ENCODE assay signal across 20 mouse cellular contexts in genomic region chr13:49374304-49374703, GRCm38 (mm10). TPM values are rescaled to one million over a fixed set of nuclear protein-coding genes. Genes with fewer than 3 reads are reported as not detected.
DNase-seq lines count a peak whose midpoint lies in the region; ATAC-seq and TF ChIP-seq lines count a peak whose summit lies in the region.
"Had no signal": no experiment of that assay in that cellular context is flagged by ENCODE, and none has a peak within 500 bp of the region (broad histone marks: within the 10 kb centered on the region; RNA-seq: fewer than 3 reads in every experiment).

No protein-coding gene starts in this region.

- no peaks in the 10 kb centered on the region for H3K27me3 ChIP-seq in kidney, embryonic 15.5 days
- H3K27me3 ChIP-seq in lung, embryonic 15.5 days = no peaks in the 10 kb centered on the region
- H3K27me3 ChIP-seq: CH12.LX; embryonic facial prominence, embryonic 12.5 days; forebrain, embryonic 12.5 days; heart, embryonic 13.5 days; hindbrain, embryonic 12.5 days; intestine, embryonic 15.5 days had no signal

- 63% methylated on average over 6 of the region's 6 CpGs for WGBS in kidney, embryonic 15.5 days
- 51% methylated on average over 6 of the region's 6 CpGs for WGBS in lung, embryonic 15.5 days

- intact Hi-C loops in gastrocnemius, adult 2 months (cut with DNase I) = no loop called here

- H3K4me1 ChIP-seq in kidney, embryonic 15.5 days = peaks cover 38% of the 10 kb centered on the region
- peaks cover 21% of the 10 kb centered on the region for H3K4me1 ChIP-seq in lung, embryonic 15.5 days
- H3K4me1 ChIP-seq: forebrain, embryonic 12.5 days had no signal

- H3K4me2 ChIP-seq in kidney, embryonic 15.5 days = no peak overlapping the region
- no peak overlapping the region for H3K4me2 ChIP-seq in lung, embryonic 15.5 days
- H3K4me2 ChIP-seq: embryonic facial prominence, embryonic 12.5 days; forebrain, embryonic 12.5 days; heart, embryonic 13.5 days; hindbrain, embryonic 12.5 days; intestine, embryonic 15.5 days had no signal

- ATAC-seq in kidney, embryonic 15.5 days (replicated peaks; ENCODE audit: low FRiP score) = no peak
- ATAC-seq in lung, embryonic 15.5 days (ENCODE audit: borderline replicate concordance, extremely low read depth, low FRiP score, low TSS enrichment) = no peak
- ATAC-seq: intestine, embryonic 15.5 days had no signal

- no peaks in the 10 kb centered on the region for H3K9me3 ChIP-seq in kidney, embryonic 15.5 days (replicated peaks)
- no peaks in the 10 kb centered on the region for H3K9me3 ChIP-seq in lung, embryonic 15.5 days
- H3K9me3 ChIP-seq: embryonic facial prominence, embryonic 12.5 days; forebrain, embryonic 12.5 days; heart, embryonic 13.5 days; hindbrain, embryonic 12.5 days; intestine, embryonic 15.5 days had no signal

- peak; percentile 8 for DNase-seq in gastrocnemius, adult 2 months
- no peak for DNase-seq in gastrocnemius, postnatal 4 days (ENCODE audit: low spot score in 2 of 2)
- DNase-seq in kidney, postnatal 25 days = no peak
- DNase-seq in lung, postnatal 10 days = no peak
- DNase-seq in brain, adult 2 months (ENCODE audit: low read depth, low spot score) = peak; percentile 33
- DNase-seq in T-cell, adult 2 months (ENCODE audit: low spot score) = no peak
- DNase-seq: adrenal gland, adult 8-10 months; adrenal gland, postnatal 36 days; cerebellum, adult 11-12 months; cerebellum, adult 9-10 months; cerebellum, postnatal 25 days; heart, postnatal 4 days had no signal

- peak overlapping the region; percentile 38; the same call in 1 of the 2 replicates for H3K27ac ChIP-seq in gastrocnemius, adult 2 months
- H3K27ac ChIP-seq in kidney, embryonic 15.5 days = peak overlapping the region; percentile 64; the same call in 1 of the 2 replicates
- H3K27ac ChIP-seq in lung, embryonic 15.5 days = peak overlapping the region; percentile 26; the same call in 1 of the 2 replicates
- H3K27ac ChIP-seq: embryonic facial prominence, embryonic 12.5 days; forebrain, embryonic 12.5 days; heart, embryonic 13.5 days; hindbrain, embryonic 12.5 days; intestine, embryonic 15.5 days had no signal

- no peak for TF ChIP-seq CTCF in gastrocnemius, adult 2 months (IDR thresholded peaks at IDR 0.05)

- H3K9ac ChIP-seq in kidney, embryonic 15.5 days = no peak overlapping the region
- H3K9ac ChIP-seq in lung, embryonic 15.5 days = no peak overlapping the region
- H3K9ac ChIP-seq: embryonic facial prominence, embryonic 12.5 days; forebrain, embryonic 12.5 days; heart, embryonic 13.5 days; hindbrain, embryonic 12.5 days; intestine, embryonic 15.5 days had no signal

- peaks cover 75% of the 10 kb centered on the region for H3K36me3 ChIP-seq in kidney, embryonic 15.5 days
- H3K36me3 ChIP-seq in lung, embryonic 15.5 days = peaks cover 47% of the 10 kb centered on the region

- no peak overlapping the region for H3K4me3 ChIP-seq in gastrocnemius, adult 2 months
- no peak overlapping the region for H3K4me3 ChIP-seq in kidney, embryonic 15.5 days (replicated peaks)
- H3K4me3 ChIP-seq in lung, embryonic 15.5 days = no peak overlapping the region
- H3K4me3 ChIP-seq: embryonic facial prominence, embryonic 12.5 days; forebrain, embryonic 12.5 days; heart, embryonic 13.5 days; hindbrain, embryonic 12.5 days; intestine, embryonic 15.5 days had no signal

RNA-seq across cellular contexts. Expression of gene Bicd2, which starts 32.9 kb away (rescaled TPM):
- 10 to 100 TPM; 26.0 to 28.5 TPM for total RNA-seq in gastrocnemius, adult 2 months (2021)
- 10 to 100 TPM; 32.9 to 35.7 TPM for total RNA-seq in gastrocnemius, postnatal 4 days (2021)
- polyA plus RNA-seq in kidney, embryonic 15.5 days (2015; fragmentation: Nextera tagmentation; extraction: Ambion mirVana) = 25.0 and 26.5 TPM in 2 replicates
- polyA plus RNA-seq in lung, embryonic 15.5 days (2015; fragmentation: Nextera tagmentation; extraction: Ambion mirVana) = 33.1 and 34.7 TPM in 2 replicates

RNA-seq across cellular contexts. Expression of gene Ippk, which starts 46.7 kb away (rescaled TPM):
- total RNA-seq in gastrocnemius, adult 2 months (2021) = 1 to 10 TPM; 5.6 to 6.3 TPM
- total RNA-seq in gastrocnemius, postnatal 4 days (2021) = 1 to 10 TPM; 7.0 to 8.9 TPM
- polyA plus RNA-seq in kidney, embryonic 15.5 days (2015; fragmentation: Nextera tagmentation; extraction: Ambion mirVana) = 16.5 and 17.9 TPM in 2 replicates
- polyA plus RNA-seq in lung, embryonic 15.5 days (2015; fragmentation: Nextera tagmentation; extraction: Ambion mirVana) = 15.1 and 15.2 TPM in 2 replicates

RNA-seq across cellular contexts. Expression of gene Fgd3, which starts 54.2 kb away (rescaled TPM):
- 1 to 10 TPM in 1 of 2 experiments, under 1 TPM in 1; 0.97 to 1.1 TPM for total RNA-seq in gastrocnemius, adult 2 months (2021)
- 1 to 10 TPM in 1 of 2 experiments, under 1 TPM in 1; 0.98 to 1.5 TPM for total RNA-seq in gastrocnemius, postnatal 4 days (2021)
- 0.74 and 0.78 TPM in 2 replicates for polyA plus RNA-seq in kidney, embryonic 15.5 days (2015; fragmentation: Nextera tagmentation; extraction: Ambion mirVana)
- 0.30 and 0.33 TPM in 2 replicates for polyA plus RNA-seq in lung, embryonic 15.5 days (2015; fragmentation: Nextera tagmentation; extraction: Ambion mirVana)

Comparison
In these comparisons a context has a peak if more than half of its experiments do, and no peak if none do; other contexts are left out.
1. DNase-seq: peak in gastrocnemius, adult 2 months (single experiment) and brain, adult 2 months (single experiment); none in gastrocnemius, postnatal 4 days (0 of 2), kidney, postnatal 25 days (0 of 2), lung, postnatal 10 days (single experiment) and T-cell, adult 2 months (single experiment).
2. Peak in every context shown above with its lines, with median percentiles within 50 percentile points of each other: H3K27ac ChIP-seq.